25 mouse cellular contexts compared by ENCODE assay signal in the genomic region with DNA sequence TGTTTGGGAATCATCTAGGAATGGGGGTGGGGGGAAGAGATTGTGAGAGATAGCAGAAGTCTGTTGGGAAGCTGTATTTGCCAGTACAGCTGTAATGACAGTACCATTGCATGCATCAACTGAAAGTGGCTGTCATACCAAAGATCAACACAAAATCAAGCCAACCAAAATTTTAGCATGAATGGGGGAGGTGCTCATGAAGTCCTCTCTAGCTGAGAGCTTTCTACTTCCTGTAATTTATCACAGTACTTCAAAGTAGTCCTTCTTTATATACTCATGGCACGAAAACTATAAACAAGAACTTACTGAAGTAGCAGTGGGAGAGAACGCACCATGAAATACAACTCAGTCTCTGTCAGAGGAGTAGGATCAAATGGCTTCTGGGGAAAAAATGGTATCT.
DNase-seq lines count a peak whose midpoint lies in the region; ATAC-seq and TF ChIP-seq lines count a peak whose summit lies in the region.
"Had no signal": no experiment of that assay in that cellular context is flagged by ENCODE, and none has a peak within 500 bp of the region (broad histone marks: within the 10 kb centered on the region; RNA-seq: fewer than 3 reads in every experiment).

No protein-coding gene starts in this region.

- H3K9me3 ChIP-seq in kidney, postnatal 0 days (replicated peaks; ENCODE audit: low read length): no peaks in the 10 kb centered on the region
- no peaks in the 10 kb centered on the region for H3K9me3 ChIP-seq in lung, embryonic 16.5 days (ENCODE audit: control insufficient read depth, low read length)
- H3K9me3 ChIP-seq: embryonic facial prominence, embryonic 12.5 days; embryonic facial prominence, embryonic 15.5 days; hindbrain, embryonic 10.5 days; hindbrain, embryonic 13.5 days had no signal

- no peaks in the 10 kb centered on the region for H3K27me3 ChIP-seq in kidney, postnatal 0 days (ENCODE audit: insufficient read depth, low read length)
- H3K27me3 ChIP-seq in lung, embryonic 16.5 days (ENCODE audit: control insufficient read depth, insufficient read depth, low read depth, low read length): no peaks in the 10 kb centered on the region
- H3K27me3 ChIP-seq: embryonic facial prominence, embryonic 12.5 days; embryonic facial prominence, embryonic 15.5 days; hindbrain, embryonic 13.5 days had no signal

- ATAC-seq in kidney, postnatal 0 days (replicated peaks; ENCODE audit: low FRiP score, low read depth): no peak
- ATAC-seq in lung, embryonic 16.5 days (ENCODE audit: low read depth): peak; percentile 60
- ATAC-seq in CD4-positive, CD25-positive, alpha-beta regulatory T cell, adult 4 months: peak; percentile 87
- peak; percentile 67 for ATAC-seq in inflammation-experienced regulatory T-cells, adult 6 months
- ATAC-seq: forebrain, embryonic 14.5 days; forebrain, postnatal 0 days; hindbrain, embryonic 16.5 days had no signal

- H3K4me1 ChIP-seq in kidney, postnatal 0 days (replicated peaks; ENCODE audit: insufficient read depth, low read length): no peaks in the 10 kb centered on the region
- no peaks in the 10 kb centered on the region for H3K4me1 ChIP-seq in lung, embryonic 16.5 days (replicated peaks; ENCODE audit: control insufficient read depth, insufficient read depth, low read length)
- H3K4me1 ChIP-seq: embryonic facial prominence, embryonic 12.5 days; embryonic facial prominence, embryonic 15.5 days; hindbrain, embryonic 10.5 days; hindbrain, embryonic 13.5 days had no signal

- DNase-seq in kidney, postnatal 0 days (ENCODE audit: low spot score): peak; percentile 14
- no peak for DNase-seq in kidney, postnatal 10 days
- no peak for DNase-seq in lung, postnatal 25 days (ENCODE audit: low spot score)
- DNase-seq in neural tube, embryonic 10.5 days (ENCODE audit: extremely low spot score, low spot score): no peak
- DNase-seq: adrenal gland, adult 8-10 months; adrenal gland, postnatal 36 days; B cell, adult 2 months; cerebellum, adult 18-20 months; cerebellum, adult 9-11 months; cerebellum, postnatal 25 days; forebrain, postnatal 0 days; gastrocnemius, adult 2 months; gastrocnemius, postnatal 14 days; heart, adult 11 months; heart, postnatal 36 days had no signal

- TF ChIP-seq CTCF in kidney, postnatal 0 days (IDR thresholded peaks at IDR 0.05; ENCODE audit: low read depth): no peak

- H3K9ac ChIP-seq in kidney, postnatal 0 days (ENCODE audit: low read depth, low read length): no peak overlapping the region
- no peak overlapping the region for H3K9ac ChIP-seq in lung, embryonic 16.5 days (ENCODE audit: low read length)
- H3K9ac ChIP-seq: embryonic facial prominence, embryonic 12.5 days; embryonic facial prominence, embryonic 15.5 days; forebrain, postnatal 0 days; hindbrain, embryonic 13.5 days had no signal

- no peak overlapping the region for H3K4me3 ChIP-seq in kidney, postnatal 0 days (replicated peaks; ENCODE audit: low read depth, low read length)
- H3K4me3 ChIP-seq in lung, embryonic 16.5 days (ENCODE audit: low read length): no peak overlapping the region
- H3K4me3 ChIP-seq: embryonic facial prominence, embryonic 12.5 days; embryonic facial prominence, embryonic 15.5 days; gastrocnemius, adult 2 months; hindbrain, embryonic 10.5 days; hindbrain, embryonic 13.5 days had no signal

- no peaks in the 10 kb centered on the region for H3K36me3 ChIP-seq in kidney, postnatal 0 days (ENCODE audit: insufficient read depth, low read length)
- no peaks in the 10 kb centered on the region for H3K36me3 ChIP-seq in lung, embryonic 16.5 days (ENCODE audit: control insufficient read depth, insufficient read depth, low read length)
- H3K36me3 ChIP-seq: embryonic facial prominence, embryonic 12.5 days; embryonic facial prominence, embryonic 15.5 days; hindbrain, embryonic 10.5 days; hindbrain, embryonic 13.5 days had no signal

- no peak overlapping the region for H3K27ac ChIP-seq in kidney, postnatal 0 days
- H3K27ac ChIP-seq in lung, embryonic 16.5 days (ENCODE audit: low read length): no peak overlapping the region
- H3K27ac ChIP-seq: embryonic facial prominence, embryonic 12.5 days; embryonic facial prominence, embryonic 15.5 days; gastrocnemius, adult 2 months; hindbrain, embryonic 10.5 days; hindbrain, embryonic 13.5 days had no signal

- no peak overlapping the region for H3K4me2 ChIP-seq in kidney, postnatal 0 days (ENCODE audit: low read length)
- H3K4me2 ChIP-seq in lung, embryonic 16.5 days (ENCODE audit: low read depth, low read length): no peak overlapping the region
- H3K4me2 ChIP-seq: embryonic facial prominence, embryonic 12.5 days; embryonic facial prominence, embryonic 15.5 days; heart, embryonic 11.5 days; hindbrain, embryonic 13.5 days had no signal

- WGBS in kidney, postnatal 0 days: 37% methylated on average over 2 of the region's 2 CpGs
- 36% methylated on average over 2 of the region's 2 CpGs for WGBS in lung, embryonic 16.5 days
